Mouse (Mus musculus): ENCODE data around the gene Gipc3. TPM values are rescaled to one million over a fixed set of nuclear protein-coding genes. Genes with fewer than 3 reads are reported as not detected.

The Gipc3 gene
- polyA plus RNA-seq, 1 experiment from 2014 or later: not detected

GRCm38 (mm10) chr10:81377362-81377664 lies 34.2 kb upstream of the Gipc3 start:
- peaks cover 32% of the 10 kb centered on the region for H3K36me3 ChIP-seq (ENCODE audit: control insufficient read depth, insufficient read depth, low read length)
- no peaks in the 10 kb centered on the region for H3K27me3 ChIP-seq (replicated peaks; ENCODE audit: control insufficient read depth, insufficient read depth, low read length)
- DNase-seq (ENCODE audit: low spot score) (no peak), ATAC-seq (no peak)
- H3K9ac ChIP-seq (ENCODE audit: low read length): peak overlapping the region; percentile 94
- no peaks in the 10 kb centered on the region for H3K9me3 ChIP-seq (replicated peaks; ENCODE audit: control insufficient read depth, low read length)
- H3K4me2 ChIP-seq (ENCODE audit: low read length): peak overlapping the region; percentile 91
- 69% methylated on average over 2 of the region's 2 CpGs for WGBS
- H3K4me1 ChIP-seq (ENCODE audit: control insufficient read depth, insufficient read depth, low read length): peaks cover 18% of the 10 kb centered on the region
- no peak overlapping the region for H3K27ac ChIP-seq (ENCODE audit: low read depth, low read length)
- H3K4me3 ChIP-seq (ENCODE audit: low read depth, low read length): peak overlapping the region; percentile 78

DNA sequence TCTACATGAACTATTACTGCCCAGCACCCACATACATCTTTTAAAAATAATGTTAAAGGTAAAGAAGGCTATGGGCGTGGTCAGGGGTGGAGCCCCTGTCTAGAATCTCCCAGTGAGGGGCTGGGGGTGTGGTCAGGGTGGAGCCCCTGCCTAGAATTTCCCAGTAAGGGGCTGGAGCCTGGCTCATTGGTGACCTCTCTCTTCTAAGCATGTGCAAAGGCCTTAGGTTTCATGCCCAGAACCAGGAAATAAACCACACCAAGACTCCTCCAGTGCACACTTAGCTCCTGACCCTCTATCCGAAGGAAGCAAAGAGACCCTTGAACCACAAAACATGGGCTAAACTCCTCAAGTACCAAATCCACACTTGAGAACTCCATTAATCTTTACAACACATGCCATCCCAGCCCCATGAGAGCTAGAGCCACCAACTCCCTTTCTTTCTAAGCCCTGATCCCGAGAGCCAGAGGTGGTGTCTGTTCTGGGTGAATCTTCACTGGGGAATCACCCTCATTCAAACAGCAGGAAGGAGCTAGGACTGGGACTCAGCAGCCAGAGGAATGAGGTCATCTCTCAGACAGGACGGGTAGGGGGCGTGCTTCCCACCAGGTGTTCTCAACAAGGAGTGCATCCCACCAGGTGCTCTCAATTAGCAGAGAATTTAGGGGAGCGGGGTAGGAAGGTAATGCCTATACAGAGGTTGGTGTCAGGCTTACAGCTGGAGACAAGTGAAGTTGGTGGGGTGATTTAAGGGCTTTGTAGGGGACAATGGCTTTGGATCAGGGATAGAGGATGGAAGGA lies 33.7 kb upstream of the Gipc3 start:
- H3K4me1 ChIP-seq (ENCODE audit: control insufficient read depth, insufficient read depth, low read length): peaks cover 18% of the 10 kb centered on the region
- H3K4me2 ChIP-seq (ENCODE audit: low read length): peak overlapping the region; percentile 91
- no peaks in the 10 kb centered on the region for H3K9me3 ChIP-seq (replicated peaks; ENCODE audit: control insufficient read depth, low read length)
- DNase-seq (ENCODE audit: low spot score) (no peak), ATAC-seq (no peak)
- WGBS: 50% methylated on average over 6 of the region's 6 CpGs
- peaks cover 33% of the 10 kb centered on the region for H3K36me3 ChIP-seq (ENCODE audit: control insufficient read depth, insufficient read depth, low read length)
- peak overlapping the region; percentile 78 for H3K4me3 ChIP-seq (ENCODE audit: low read depth, low read length)
- peak overlapping the region; percentile 94 for H3K9ac ChIP-seq (ENCODE audit: low read length)
- no peaks in the 10 kb centered on the region for H3K27me3 ChIP-seq (replicated peaks; ENCODE audit: control insufficient read depth, insufficient read depth, low read length)
- H3K27ac ChIP-seq (ENCODE audit: low read depth, low read length): no peak overlapping the region

DNA sequence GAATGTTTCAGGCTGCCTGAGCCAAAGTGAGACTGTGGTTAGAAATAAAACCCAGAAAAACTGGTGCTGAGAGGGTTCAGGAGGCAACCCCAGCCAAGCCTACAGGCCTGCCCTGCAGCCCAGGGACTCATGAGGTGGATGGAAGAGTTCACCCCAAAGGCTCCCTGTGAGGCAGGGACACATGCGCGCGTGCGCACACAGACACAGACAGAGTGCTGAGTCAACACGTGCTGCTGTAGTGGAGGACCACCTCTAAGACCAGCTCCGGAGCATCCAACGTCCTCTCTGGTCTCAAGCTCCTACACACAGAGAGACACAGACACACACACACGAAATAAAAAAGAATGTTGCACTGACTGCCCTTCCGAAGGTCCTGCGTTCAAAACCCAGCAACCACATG lies 32.3 kb upstream of the Gipc3 start:
- Histone ChIP-seq H3K27ac (ENCODE audit: low read depth, low read length) (no peak overlapping the region), H3K9ac (ENCODE audit: low read length) (no peak overlapping the region), H3K27me3 (replicated peaks; ENCODE audit: control insufficient read depth, insufficient read depth, low read length) (no peaks in the 10 kb centered on the region), H3K4me3 (ENCODE audit: low read depth, low read length) (no peak overlapping the region), H3K9me3 (replicated peaks; ENCODE audit: control insufficient read depth, low read length) (no peaks in the 10 kb centered on the region), H3K36me3 (ENCODE audit: control insufficient read depth, insufficient read depth, low read length) (peaks cover 47% of the 10 kb centered on the region), H3K4me1 (ENCODE audit: control insufficient read depth, insufficient read depth, low read length) (peaks cover 18% of the 10 kb centered on the region), H3K4me2 (ENCODE audit: low read length) (no peak overlapping the region)
- ATAC-seq (no peak), DNase-seq (ENCODE audit: low spot score) (no peak)
- 96% methylated on average over 10 of the region's 10 CpGs for WGBS

DNA sequence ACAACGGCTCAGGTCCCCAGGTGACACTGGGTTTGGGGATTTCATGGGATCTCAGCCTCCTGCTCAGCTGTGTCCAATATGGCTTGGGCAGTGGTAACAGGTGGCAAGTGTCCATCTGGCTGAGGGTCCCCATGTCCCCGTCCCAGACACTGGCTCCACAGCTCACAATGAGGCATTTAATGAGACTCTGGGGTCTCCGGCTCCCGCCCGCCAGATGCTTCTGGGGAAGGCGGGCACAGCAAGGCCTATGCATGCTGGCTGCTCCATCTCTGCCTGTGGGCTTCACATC lies 24.1 kb upstream of the Gipc3 start:
- Histone ChIP-seq H3K9ac (ENCODE audit: low read length) (no peak overlapping the region), H3K27ac (ENCODE audit: low read depth, low read length) (no peak overlapping the region), H3K4me1 (ENCODE audit: control insufficient read depth, insufficient read depth, low read length) (peaks cover 16% of the 10 kb centered on the region), H3K36me3 (ENCODE audit: control insufficient read depth, insufficient read depth, low read length) (peaks cover 62% of the 10 kb centered on the region), H3K4me2 (ENCODE audit: low read length) (no peak overlapping the region), H3K4me3 (ENCODE audit: low read depth, low read length) (no peak overlapping the region), H3K27me3 (replicated peaks; ENCODE audit: control insufficient read depth, insufficient read depth, low read length) (peaks cover 27% of the 10 kb centered on the region), H3K9me3 (replicated peaks; ENCODE audit: control insufficient read depth, low read length) (no peaks in the 10 kb centered on the region)
- DNase-seq (ENCODE audit: low spot score) (no peak), ATAC-seq (no peak)
- 80% methylated on average over 6 of the region's 6 CpGs for WGBS

- H3K4me2 ChIP-seq (ENCODE audit: low read length): no peak overlapping the region
- H3K9ac ChIP-seq (ENCODE audit: low read length): no peak overlapping the region
- ATAC-seq: no peak
- H3K4me3 ChIP-seq (ENCODE audit: low read depth, low read length): no peak overlapping the region
- peaks cover 27% of the 10 kb centered on the region for H3K27me3 ChIP-seq (replicated peaks; ENCODE audit: control insufficient read depth, insufficient read depth, low read length)
- DNase-seq (ENCODE audit: low spot score): no peak
- H3K9me3 ChIP-seq (replicated peaks; ENCODE audit: control insufficient read depth, low read length): no peaks in the 10 kb centered on the region
- 82% methylated on average over 6 of the region's 6 CpGs for WGBS
- peaks cover 61% of the 10 kb centered on the region for H3K36me3 ChIP-seq (ENCODE audit: control insufficient read depth, insufficient read depth, low read length)
- peaks cover 16% of the 10 kb centered on the region for H3K4me1 ChIP-seq (ENCODE audit: control insufficient read depth, insufficient read depth, low read length)
- H3K27ac ChIP-seq (ENCODE audit: low read depth, low read length): no peak overlapping the region
These were observed 23.6 kb upstream of the Gipc3 start for GRCm38 (mm10) chr10:81366477-81367206.

DNA sequence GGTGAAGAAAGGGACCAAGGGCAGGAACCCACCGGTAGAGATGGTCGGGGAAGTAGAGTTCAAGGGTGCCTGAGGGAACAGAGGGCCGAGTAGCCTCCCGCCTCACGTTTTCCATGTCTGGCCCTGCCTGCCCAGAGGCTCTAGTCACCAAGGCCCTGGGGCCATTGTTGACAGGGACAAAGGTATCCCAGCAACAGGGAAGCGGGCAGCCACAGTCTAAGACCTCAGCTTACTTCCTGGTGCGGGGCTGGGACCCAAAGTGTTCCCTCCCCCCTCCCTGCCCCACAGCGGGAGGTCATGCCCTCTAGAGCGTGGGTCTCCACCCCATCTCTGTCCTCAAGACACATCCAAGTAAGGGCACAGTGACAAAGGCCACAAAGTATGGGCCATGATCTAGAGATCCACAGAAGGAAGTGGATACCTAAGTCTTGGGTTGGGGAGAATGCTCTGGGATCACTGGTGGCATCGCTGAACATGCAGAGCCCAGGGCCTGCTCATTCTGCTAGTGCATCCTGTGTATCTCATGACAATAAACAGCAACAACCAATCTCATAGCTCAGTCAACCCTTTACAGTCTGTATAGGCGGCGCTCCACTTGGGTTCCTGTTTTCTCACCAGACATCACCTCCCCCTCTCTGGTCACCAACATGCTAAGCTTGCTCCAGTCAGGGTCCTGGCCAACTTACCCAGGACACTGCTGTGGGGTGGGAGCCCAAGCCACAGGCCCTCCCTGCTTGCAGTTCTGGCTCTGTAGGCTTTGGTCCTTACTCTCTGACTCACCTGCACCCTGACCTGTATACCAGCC lies 22.8 kb upstream of the Gipc3 start, which contains the start of gene 4930404N11Rik:
Gene 4930404N11Rik (minus strand): TSS at position 145 of the 805 bp plus-strand sequence.
- peak within 1 kb of the TSS; percentile 47 for H3K4me2 ChIP-seq (ENCODE audit: low read length)
- 13% methylated on average over 12 of the region's 12 CpGs for WGBS
- no peak for DNase-seq (ENCODE audit: low spot score)
- peak within 1 kb of the TSS; percentile 18 for H3K4me3 ChIP-seq (ENCODE audit: low read depth, low read length)
- peaks cover 53% of the 10 kb centered on the region for H3K36me3 ChIP-seq (ENCODE audit: control insufficient read depth, insufficient read depth, low read length)
- no peak within 1 kb of the TSS for H3K9ac ChIP-seq (ENCODE audit: low read length)
- no peak within 1 kb of the TSS for H3K27ac ChIP-seq (ENCODE audit: low read depth, low read length)
- peak; percentile 11; the same call in 1 of the 2 replicates for ATAC-seq
- peaks cover 16% of the 10 kb centered on the region for H3K4me1 ChIP-seq (ENCODE audit: control insufficient read depth, insufficient read depth, low read length)
- H3K27me3 ChIP-seq (replicated peaks; ENCODE audit: control insufficient read depth, insufficient read depth, low read length): peaks cover 27% of the 10 kb centered on the region
- no peaks in the 10 kb centered on the region for H3K9me3 ChIP-seq (replicated peaks; ENCODE audit: control insufficient read depth, low read length)

DNA sequence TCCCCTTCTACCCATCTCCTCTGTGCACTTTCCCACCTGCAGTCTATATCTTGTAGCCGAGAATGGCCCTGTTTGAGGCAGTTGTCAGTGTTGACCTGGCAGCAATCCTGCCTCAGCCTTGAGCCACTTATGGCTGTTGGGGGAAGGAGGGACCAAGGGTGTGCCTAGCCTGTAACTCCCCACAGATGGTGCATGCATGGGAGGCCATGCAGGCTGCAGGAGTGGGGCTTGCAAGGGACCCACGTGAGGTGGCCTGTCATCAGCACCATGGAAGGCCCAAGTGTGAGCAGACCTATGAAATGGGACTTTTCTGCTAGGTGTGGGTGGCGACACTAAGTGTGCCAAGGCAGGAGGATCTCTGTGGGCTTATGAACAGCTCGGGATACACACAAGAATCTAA lies 22.0 kb upstream of the Gipc3 start:
- peaks cover 45% of the 10 kb centered on the region for H3K36me3 ChIP-seq (ENCODE audit: control insufficient read depth, insufficient read depth, low read length)
- H3K4me1 ChIP-seq (ENCODE audit: control insufficient read depth, insufficient read depth, low read length): peaks cover 16% of the 10 kb centered on the region
- H3K9me3 ChIP-seq (replicated peaks; ENCODE audit: control insufficient read depth, low read length): no peaks in the 10 kb centered on the region
- no peak overlapping the region for H3K27ac ChIP-seq (ENCODE audit: low read depth, low read length)
- no peak for DNase-seq (ENCODE audit: low spot score)
- no peak overlapping the region; the same call in 1 of the 2 replicates for H3K4me2 ChIP-seq (ENCODE audit: low read length)
- no peak overlapping the region for H3K4me3 ChIP-seq (ENCODE audit: low read depth, low read length)
- H3K27me3 ChIP-seq (replicated peaks; ENCODE audit: control insufficient read depth, insufficient read depth, low read length): peaks cover 27% of the 10 kb centered on the region
- ATAC-seq: peak; percentile 14; the same call in 1 of the 2 replicates
- no peak overlapping the region for H3K9ac ChIP-seq (ENCODE audit: low read length)
- WGBS: 24% methylated on average over 4 of the region's 4 CpGs

DNA sequence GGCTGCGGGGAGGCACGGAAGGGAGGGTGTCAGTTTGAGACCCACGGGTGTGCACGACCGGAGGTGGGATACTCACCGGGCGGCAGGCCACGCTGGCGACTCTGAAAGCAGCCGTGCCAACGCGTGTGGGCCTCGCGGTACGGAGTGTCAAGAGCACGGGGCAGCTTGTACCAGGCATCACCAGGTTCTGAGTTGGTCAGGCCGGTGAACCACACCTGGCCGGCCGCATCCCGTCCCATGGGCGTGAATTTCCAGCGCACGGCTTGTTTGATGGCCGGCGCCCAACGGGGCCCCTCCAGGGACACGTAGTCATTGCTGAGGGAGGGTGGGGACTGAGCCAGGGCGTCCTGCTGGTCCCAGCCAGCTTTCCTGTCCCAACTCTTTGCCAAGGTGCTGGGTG lies 21.6 kb upstream of the Gipc3 start:
- Histone ChIP-seq H3K4me2 (ENCODE audit: low read length) (peak overlapping the region; percentile 47), H3K4me3 (ENCODE audit: low read depth, low read length) (peak overlapping the region; percentile 18)
- peak; percentile 9; the same call in 1 of the 2 replicates for ATAC-seq

More for the DNA sequence above, 21.6 kb upstream of the Gipc3 start:
- H3K27ac ChIP-seq (ENCODE audit: low read depth, low read length): no peak overlapping the region
- peaks cover 41% of the 10 kb centered on the region for H3K36me3 ChIP-seq (ENCODE audit: control insufficient read depth, insufficient read depth, low read length)
- no peaks in the 10 kb centered on the region for H3K9me3 ChIP-seq (replicated peaks; ENCODE audit: control insufficient read depth, low read length)
- H3K27me3 ChIP-seq (replicated peaks; ENCODE audit: control insufficient read depth, insufficient read depth, low read length): peaks cover 27% of the 10 kb centered on the region
- H3K4me1 ChIP-seq (ENCODE audit: control insufficient read depth, insufficient read depth, low read length): peaks cover 16% of the 10 kb centered on the region
- 9% methylated on average over 28 of the region's 28 CpGs for WGBS
- DNase-seq (ENCODE audit: low spot score): no peak
- peak overlapping the region; percentile 52; the same call in 1 of the 2 replicates for H3K9ac ChIP-seq (ENCODE audit: low read length)

All from forebrain, embryonic 14.5 days (tissue).